Comparison of ENCODE assay signal across 15 mouse cellular contexts in the genomic region with DNA sequence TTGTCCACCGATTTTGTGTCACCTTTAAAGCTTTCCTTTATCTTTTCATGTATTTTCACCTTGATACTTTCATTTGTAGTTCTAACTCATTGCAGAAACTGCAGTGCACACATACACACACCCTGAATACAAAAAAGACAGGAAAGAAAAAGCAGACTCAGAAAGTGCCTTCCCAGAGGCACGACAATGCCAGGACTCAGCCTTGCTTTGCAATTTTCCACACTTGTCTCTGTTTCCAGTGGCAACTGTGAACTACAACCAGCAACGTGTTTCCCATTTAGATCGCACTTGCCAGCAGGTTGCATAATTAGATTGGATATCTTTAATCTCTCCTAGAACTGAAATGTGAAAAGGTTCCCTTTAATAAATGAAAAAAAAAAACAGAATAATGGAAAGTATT.
DNase-seq lines count a peak whose midpoint lies in the region; ATAC-seq lines count a peak whose summit lies in the region.
"Had no signal": no experiment of that assay in that cellular context is flagged by ENCODE, and none has a peak within 500 bp of the region (broad histone marks: within the 10 kb centered on the region; RNA-seq: fewer than 3 reads in every experiment).

No protein-coding gene starts in this region.

- H3K27me3 ChIP-seq in neural tube, embryonic 12.5 days (replicated peaks), result no peaks in the 10 kb centered on the region
- H3K27me3 ChIP-seq: limb, embryonic 12.5 days had no signal

- no peak overlapping the region for H3K4me3 ChIP-seq in neural tube, embryonic 12.5 days
- H3K4me3 ChIP-seq: forebrain, embryonic 10.5 days; limb, embryonic 12.5 days had no signal

- intact Hi-C loops in left cerebral cortex, postnatal 14 days (cut with DNase I), result no loop called here

- DNase-seq in cerebellum, adult 11-12 months, result peak; percentile 6
- DNase-seq in cerebellum, postnatal 36 days, result no peak
- DNase-seq in neural tube, embryonic 10.5 days (ENCODE audit: extremely low spot score, low spot score), result no peak
- peak; percentile 31 to 54 for DNase-seq in left cerebral cortex, postnatal 14 days (ENCODE audit: low spot score in 2 of 2)
- peak; percentile 29 for DNase-seq in telencephalon, adult 2 months (ENCODE audit: low read depth, low spot score)
- no peak for DNase-seq in gastrocnemius, postnatal 10 days
- DNase-seq: cerebellum, adult 8-10 months; liver, postnatal 0 days had no signal

- 54% methylated on average over 4 of the region's 4 CpGs for WGBS in neural tube, embryonic 12.5 days

- no peak overlapping the region for H3K4me2 ChIP-seq in neural tube, embryonic 12.5 days (replicated peaks)
- H3K4me2 ChIP-seq: heart, embryonic 11.5 days; limb, embryonic 12.5 days had no signal

- H3K9ac ChIP-seq in neural tube, embryonic 12.5 days, result no peak overlapping the region
- H3K9ac ChIP-seq: limb, embryonic 12.5 days; liver, postnatal 0 days had no signal

- H3K9me3 ChIP-seq in neural tube, embryonic 12.5 days, result no peaks in the 10 kb centered on the region
- H3K9me3 ChIP-seq: forebrain, embryonic 10.5 days; limb, embryonic 12.5 days had no signal

- H3K36me3 ChIP-seq in neural tube, embryonic 12.5 days, result no peaks in the 10 kb centered on the region
- H3K36me3 ChIP-seq: forebrain, embryonic 10.5 days; limb, embryonic 12.5 days had no signal

- H3K4me1 ChIP-seq in neural tube, embryonic 12.5 days, result no peaks in the 10 kb centered on the region
- H3K4me1 ChIP-seq: forebrain, embryonic 10.5 days; limb, embryonic 12.5 days had no signal

- 0 out of 2 replicates have a peak, but pooled peaks have one; percentile 44 for ATAC-seq in neural tube, embryonic 12.5 days (ENCODE audit: low FRiP score, low read depth)
- no peak for ATAC-seq in activated CD4-positive, CD25-positive, alpha-beta regulatory T cell, adult 4 months
- ATAC-seq: liver, postnatal 0 days had no signal

- H3K27ac ChIP-seq in neural tube, embryonic 12.5 days, result no peak overlapping the region
- H3K27ac ChIP-seq: forebrain, embryonic 10.5 days; kidney, postnatal 0 days; limb, embryonic 12.5 days; stomach, postnatal 0 days had no signal

Comparison
In these comparisons a context has a peak if more than half of its experiments do, and no peak if none do; other contexts are left out.
1. DNase-seq: peak in cerebellum, adult 11-12 months (single experiment), left cerebral cortex, postnatal 14 days (2 of 2) and telencephalon, adult 2 months (single experiment); none in cerebellum, postnatal 36 days (0 of 2), neural tube, embryonic 10.5 days (single experiment) and gastrocnemius, postnatal 10 days (single experiment).